Mouse (Mus musculus) embryonic facial prominence, embryonic 15.5 days (tissue): ENCODE data around the gene Srrm4. TPM values are rescaled to one million over a fixed set of nuclear protein-coding genes. Genes with fewer than 3 reads are reported as not detected.
A peak's percentile ranks its signal among the peaks of the same experiment; 100 is the strongest.

Source experiments
- ATAC-seq: fragments of 200-750 bp; cut with Nextera tagmentation; 2 replicates; pipeline ENCODE4 v1.8.0; 2017; ENCODE audit warnings: low read depth, moderate TSS enrichment; ENCODE audit not compliant: insufficient number of reproducible peaks, low FRiP score, low TSS enrichment
- H3K27ac ChIP-seq: fragments of 300-500 bp; sonication (generic); replicated peaks from 2 replicates; pipeline ENCODE4 v1.5.1; 2015; ENCODE audit warnings: mild to moderate bottlenecking, inconsistent platforms
- H3K27me3 ChIP-seq: fragments of 300-500 bp; sonication (generic); 2 replicates; pipeline ENCODE4 v1.6.1; 2015; ENCODE audit warnings: inconsistent platforms
- H3K36me3 ChIP-seq: fragments of 300-500 bp; sonication (generic); 2 replicates; pipeline ENCODE4 v1.6.1; 2015; ENCODE audit warnings: mild to moderate bottlenecking, inconsistent platforms
- H3K4me1 ChIP-seq: fragments of 300-500 bp; sonication (generic); 2 replicates; pipeline ENCODE4 v1.6.1; 2015; ENCODE audit warnings: inconsistent platforms
- H3K4me2 ChIP-seq: fragments of 300-500 bp; sonication (generic); replicated peaks from 2 replicates; pipeline ENCODE4 v1.6.1; 2015; ENCODE audit warnings: mild to moderate bottlenecking, inconsistent platforms
- H3K4me3 ChIP-seq: fragments of 300-500 bp; sonication (generic); replicated peaks from 2 replicates; pipeline ENCODE4 v1.5.1; 2015; ENCODE audit warnings: mild to moderate bottlenecking, inconsistent platforms
- H3K9ac ChIP-seq: fragments of 300-500 bp; sonication (generic); 2 replicates; pipeline ENCODE4 v1.6.1; 2015; ENCODE audit warnings: inconsistent platforms
- H3K9me3 ChIP-seq: fragments of 300-500 bp; sonication (generic); replicated peaks from 2 replicates; pipeline ENCODE4 v1.6.1; 2016; ENCODE audit warnings: inconsistent platforms
- WGBS: fragments of 180-500 bp; shearing (Covaris S2); methylation state at CpG from one replicate; pipeline ENCODE4 v1.1.7; 2015; 5-methylcytosine and 5-hydroxymethylcytosine counted together
- polyA plus RNA-seq: library from polyadenylated mRNA; unstranded; fragments of >200 nt; fragmentation: Nextera tagmentation; extraction: Ambion mirVana; gene quantifications from 2 replicates; pipeline ENCODE4 v1.2.1, GENCODE M21; 2015

Gene Srrm4
- polyA plus RNA-seq, 1 experiment from 2014 or later = 1.0 TPM

DNA sequence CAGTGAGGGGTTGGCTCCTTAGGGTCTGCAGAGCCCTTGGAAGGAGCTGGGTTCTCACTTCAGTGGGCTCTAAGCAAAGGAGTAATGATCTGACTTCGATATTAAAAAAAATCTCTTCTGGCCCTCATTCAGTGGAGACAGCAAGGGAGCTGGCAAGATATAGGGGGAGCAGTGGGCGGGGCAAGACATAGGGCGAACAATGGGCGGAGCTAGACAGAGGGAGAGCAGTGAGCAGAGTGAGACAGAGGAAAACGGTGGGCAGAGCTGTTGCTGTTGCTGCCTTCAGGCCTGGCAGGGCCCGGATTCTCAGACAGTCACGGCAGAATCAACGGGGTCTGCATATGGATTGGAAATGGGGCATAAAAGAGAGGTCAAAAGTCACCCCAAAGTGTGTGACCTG, 102.0 kb downstream of the Srrm4 start:
- H3K9me3 ChIP-seq = no peaks in the 10 kb centered on the region
- H3K36me3 ChIP-seq = no peaks in the 10 kb centered on the region
- H3K27me3 ChIP-seq = no peaks in the 10 kb centered on the region
- ATAC-seq = no peak
- 55% methylated on average over 8 of the region's 8 CpGs for WGBS
- H3K9ac ChIP-seq = no peak overlapping the region
- no peak overlapping the region for H3K4me2 ChIP-seq
- no peak overlapping the region for H3K27ac ChIP-seq
- peaks cover 3% of the 10 kb centered on the region; the same call in 1 of the 2 replicates for H3K4me1 ChIP-seq
- no peak overlapping the region for H3K4me3 ChIP-seq

DNA sequence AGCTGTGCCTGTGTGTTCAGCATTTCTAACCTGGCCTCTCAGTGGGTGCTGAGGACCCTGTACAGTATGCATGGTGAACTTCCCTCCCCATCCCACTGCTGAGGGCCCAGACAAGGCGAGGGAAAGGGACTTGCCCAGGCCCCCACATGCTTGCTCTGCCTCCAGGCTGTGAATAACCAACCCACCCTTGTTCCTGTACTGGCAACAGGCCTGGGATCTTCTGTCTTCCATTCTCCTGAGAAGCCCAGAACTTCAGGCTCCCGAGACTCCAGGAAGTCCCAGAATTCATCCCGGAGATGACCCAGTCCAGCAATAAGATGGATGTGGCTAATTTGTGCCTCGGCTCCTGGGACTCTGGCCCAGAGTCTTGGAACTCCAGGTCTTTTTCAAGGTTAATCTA, 105.5 kb downstream of the Srrm4 start:
- no peaks in the 10 kb centered on the region for H3K9me3 ChIP-seq
- 56% methylated on average over 4 of the region's 4 CpGs for WGBS
- H3K4me2 ChIP-seq = no peak overlapping the region
- H3K4me1 ChIP-seq = peaks cover 3% of the 10 kb centered on the region; the same call in 1 of the 2 replicates
- no peak for ATAC-seq
- no peaks in the 10 kb centered on the region for H3K27me3 ChIP-seq
- no peak overlapping the region for H3K4me3 ChIP-seq
- no peak overlapping the region for H3K9ac ChIP-seq
- H3K27ac ChIP-seq = no peak overlapping the region
- no peaks in the 10 kb centered on the region for H3K36me3 ChIP-seq

DNA sequence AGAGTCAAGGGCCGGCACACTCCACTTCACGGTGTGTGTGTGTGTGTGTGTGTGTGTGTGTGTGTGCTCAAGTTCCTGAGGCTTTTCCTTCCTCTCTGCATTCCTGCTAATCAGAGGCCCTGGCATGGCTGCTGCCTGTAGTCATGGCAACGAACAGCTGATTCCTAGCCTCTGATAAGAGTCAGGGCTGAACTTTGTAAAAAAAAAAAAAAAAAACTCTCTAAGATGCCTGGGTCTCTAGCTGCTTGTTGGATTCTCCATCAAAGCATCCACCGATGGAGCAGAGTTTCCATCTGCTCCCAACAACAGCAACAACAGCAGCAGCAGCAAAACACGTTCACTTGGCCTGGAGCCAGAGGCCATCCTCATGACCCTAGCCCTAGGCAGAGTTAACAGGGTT, 106.5 kb downstream of the Srrm4 start:
- ATAC-seq = no peak
- H3K9ac ChIP-seq = no peak overlapping the region
- no peak overlapping the region for H3K4me3 ChIP-seq
- H3K27me3 ChIP-seq = no peaks in the 10 kb centered on the region
- peaks cover 3% of the 10 kb centered on the region; the same call in 1 of the 2 replicates for H3K4me1 ChIP-seq
- no peak overlapping the region for H3K27ac ChIP-seq
- no peaks in the 10 kb centered on the region for H3K36me3 ChIP-seq
- no peak overlapping the region for H3K4me2 ChIP-seq
- H3K9me3 ChIP-seq = no peaks in the 10 kb centered on the region
- WGBS = 10% methylated on average over 5 of the region's 5 CpGs

GRCm38 (mm10) chr5:116484236-116484635, 107.4 kb downstream of the Srrm4 start:
- no peak overlapping the region for H3K4me3 ChIP-seq
- 86% methylated on average over 9 of the region's 9 CpGs for WGBS
- no peaks in the 10 kb centered on the region for H3K9me3 ChIP-seq
- H3K4me2 ChIP-seq = no peak overlapping the region
- H3K4me1 ChIP-seq = peaks cover 3% of the 10 kb centered on the region; the same call in 1 of the 2 replicates
- no peaks in the 10 kb centered on the region for H3K27me3 ChIP-seq
- H3K9ac ChIP-seq = no peak overlapping the region
- H3K27ac ChIP-seq = no peak overlapping the region
- no peak for ATAC-seq
- no peaks in the 10 kb centered on the region for H3K36me3 ChIP-seq

GRCm38 (mm10) chr5:116478607-116479371, 112.8 kb downstream of the Srrm4 start:
- H3K27me3 ChIP-seq = no peaks in the 10 kb centered on the region; the same call in 1 of the 2 replicates
- WGBS = 87% methylated on average over 18 of the region's 18 CpGs
- no peak overlapping the region for H3K4me2 ChIP-seq
- no peak overlapping the region for H3K9ac ChIP-seq
- no peak overlapping the region for H3K4me3 ChIP-seq
- H3K36me3 ChIP-seq = no peaks in the 10 kb centered on the region
- H3K9me3 ChIP-seq = no peaks in the 10 kb centered on the region
- H3K27ac ChIP-seq = no peak overlapping the region
- ATAC-seq = no peak
- H3K4me1 ChIP-seq = no peaks in the 10 kb centered on the region

GRCm38 (mm10) chr5:116476006-116476405, 115.6 kb downstream of the Srrm4 start:
- no peak overlapping the region for H3K9ac ChIP-seq
- no peaks in the 10 kb centered on the region for H3K4me1 ChIP-seq
- 8% methylated on average over 15 of the region's 15 CpGs for WGBS
- no peak overlapping the region for H3K27ac ChIP-seq
- no peak overlapping the region for H3K4me3 ChIP-seq
- no peaks in the 10 kb centered on the region for H3K9me3 ChIP-seq
- no peaks in the 10 kb centered on the region; the same call in 1 of the 2 replicates for H3K27me3 ChIP-seq
- ATAC-seq = no peak
- no peaks in the 10 kb centered on the region for H3K36me3 ChIP-seq
- no peak overlapping the region for H3K4me2 ChIP-seq

DNA sequence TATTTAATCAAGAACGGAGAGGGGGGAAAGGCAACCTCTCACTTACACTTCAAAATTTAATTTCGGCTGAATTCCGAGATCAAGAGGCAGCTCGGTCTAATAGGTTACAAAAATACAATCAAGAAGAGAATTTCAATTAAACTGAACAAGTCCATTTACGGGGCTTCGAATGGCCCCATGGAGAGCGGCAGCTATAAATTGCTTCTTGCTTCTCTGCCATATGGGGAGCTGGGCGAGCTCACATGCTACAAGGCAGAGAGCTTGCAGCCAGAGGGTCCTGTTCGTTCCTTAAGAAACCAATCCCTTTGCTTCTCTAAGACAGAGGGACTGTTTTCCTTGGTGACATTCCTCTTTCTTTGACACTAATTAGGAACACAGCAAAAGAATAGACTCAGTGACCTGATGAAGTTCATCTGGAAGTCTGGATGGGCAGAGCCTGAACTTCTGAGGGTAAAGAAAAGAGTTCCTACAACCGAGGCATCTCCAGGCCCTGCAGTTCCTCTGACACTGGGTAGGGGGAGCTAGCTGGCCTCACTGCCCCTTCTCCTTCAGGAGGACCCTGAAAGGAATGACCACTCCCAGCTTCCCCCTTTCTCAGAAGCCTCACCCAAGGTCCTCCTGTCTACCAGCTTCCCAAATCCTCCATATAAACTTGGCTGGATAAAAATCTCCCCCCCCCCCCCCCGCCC, 130.1 kb downstream of the Srrm4 start:
- Histone ChIP-seq H3K27me3 (no peaks in the 10 kb centered on the region), H3K9me3 (no peaks in the 10 kb centered on the region), H3K36me3 (no peaks in the 10 kb centered on the region), H3K4me3 (no peak overlapping the region), H3K9ac (no peak overlapping the region), H3K4me2 (no peak overlapping the region), H3K27ac (no peak overlapping the region), H3K4me1 (0 out of 2 replicates have a peak, but pooled peaks cover 4% of the 10 kb centered on the region)
- 46% methylated on average over 11 of the region's 11 CpGs for WGBS
- ATAC-seq = no peak

DNA sequence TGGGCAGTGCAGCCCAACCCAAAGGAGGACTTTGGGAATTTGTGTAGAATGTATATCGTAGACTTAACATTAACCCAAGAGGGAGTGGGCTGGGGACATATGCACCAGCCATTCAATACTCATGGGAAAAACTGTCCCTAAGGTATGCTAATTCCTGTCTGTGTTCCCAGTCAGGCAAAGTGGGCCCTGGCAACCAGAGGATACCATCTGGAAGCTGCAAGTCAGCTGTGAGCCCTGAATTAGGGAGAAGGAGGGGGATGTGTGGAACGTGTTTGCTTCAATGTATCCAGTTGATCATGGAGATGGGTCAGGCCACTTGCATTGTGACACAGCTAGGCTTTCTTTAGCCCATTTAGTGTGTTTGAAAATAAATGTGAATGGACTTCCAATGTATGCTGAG, 131.6 kb downstream of the Srrm4 start:
- Histone ChIP-seq H3K9ac (no peak overlapping the region), H3K9me3 (no peaks in the 10 kb centered on the region), H3K36me3 (no peaks in the 10 kb centered on the region), H3K4me1 (0 out of 2 replicates have a peak, but pooled peaks cover 4% of the 10 kb centered on the region), H3K27me3 (no peaks in the 10 kb centered on the region), H3K27ac (no peak overlapping the region), H3K4me3 (no peak overlapping the region), H3K4me2 (no peak overlapping the region)
- 75% methylated on average over 2 of the region's 2 CpGs for WGBS
- no peak for ATAC-seq

- ATAC-seq = no peak
- Histone ChIP-seq H3K4me1 (peaks cover 10% of the 10 kb centered on the region; the same call in 1 of the 2 replicates), H3K27me3 (no peaks in the 10 kb centered on the region), H3K27ac (no peak overlapping the region), H3K4me3 (no peak overlapping the region), H3K36me3 (no peaks in the 10 kb centered on the region), H3K9ac (no peak overlapping the region), H3K4me2 (no peak overlapping the region), H3K9me3 (no peaks in the 10 kb centered on the region)
- 75% methylated on average over 7 of the region's 7 CpGs for WGBS
Observed at GRCm38 (mm10) chr5:116457791-116458190, 133.8 kb downstream of the Srrm4 start.

- H3K9ac ChIP-seq = no peak overlapping the region
Observed at GRCm38 (mm10) chr5:116456796-116457515, 134.7 kb downstream of the Srrm4 start.

GRCm38 (mm10) chr5:116453401-116453851, 138.2 kb downstream of the Srrm4 start:
- Histone ChIP-seq H3K4me3 (peak overlapping the region; percentile 39), H3K27ac (no peak overlapping the region), H3K27me3 (0 out of 2 replicates have a peak, but pooled peaks cover 4% of the 10 kb centered on the region), H3K4me1 (peaks cover 6% of the 10 kb centered on the region; the same call in 1 of the 2 replicates), H3K4me2 (peak overlapping the region; percentile 67), H3K36me3 (no peaks in the 10 kb centered on the region), H3K9ac (peak overlapping the region; percentile 18; the same call in 1 of the 2 replicates), H3K9me3 (no peaks in the 10 kb centered on the region)
- WGBS = 2% methylated on average over 27 of the region's 27 CpGs
- ATAC-seq = no peak

More at GRCm38 (mm10) chr5:116456796-116457515, 134.7 kb downstream of the Srrm4 start:
- no peaks in the 10 kb centered on the region for H3K9me3 ChIP-seq
- ATAC-seq = no peak
- H3K27ac ChIP-seq = no peak overlapping the region
- WGBS = 19% methylated on average over 10 of the region's 10 CpGs
- no peaks in the 10 kb centered on the region for H3K27me3 ChIP-seq
- no peaks in the 10 kb centered on the region for H3K36me3 ChIP-seq
- peaks cover 10% of the 10 kb centered on the region; the same call in 1 of the 2 replicates for H3K4me1 ChIP-seq
- no peak overlapping the region for H3K4me3 ChIP-seq
- no peak overlapping the region for H3K4me2 ChIP-seq
